Mouse (Mus musculus) kidney, adult 2 months (tissue): ENCODE data around the gene Nup88.

ENCODE experiments used
- CTCF ChIP-seq: fragments of 200-500 bp; conservative IDR thresholded peaks from 2 replicates; pipeline ENCODE4 v1.5.1; 2011; ENCODE audit warnings: low read depth, mild to moderate bottlenecking, control low read depth, low read length, moderate library complexity, mixed read lengths; ENCODE audit not compliant: insufficient read depth, insufficient read length
- POLR2A ChIP-seq: fragments of 200-500 bp; IDR thresholded peaks from one replicate; pipeline ENCODE4 v1.6.1; 2011; ENCODE audit warnings: low read depth, low read length, control low read depth

DNA sequence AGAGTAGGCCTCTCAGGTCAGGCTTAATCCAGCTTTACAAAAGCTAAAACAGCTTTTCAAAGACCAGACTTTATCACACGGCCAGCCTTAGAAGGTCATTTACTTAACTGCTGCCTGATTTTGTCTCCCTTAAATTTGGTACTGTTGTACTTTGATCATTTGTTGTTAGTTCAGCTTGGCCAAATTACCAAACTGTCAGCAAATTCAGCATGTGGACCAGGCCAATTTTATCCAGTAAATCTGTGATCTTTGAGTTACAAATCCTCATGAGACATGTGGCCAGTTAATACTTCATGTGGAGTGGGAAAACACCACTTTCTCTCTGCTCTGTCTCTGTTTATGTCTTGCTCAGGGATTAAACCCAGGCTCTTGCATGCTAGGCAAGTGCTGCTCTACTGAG is 2.8 kb upstream of the Nup88 start:
- TF ChIP-seq CTCF (no peak), POLR2A (no peak)
